In the genomic region with DNA sequence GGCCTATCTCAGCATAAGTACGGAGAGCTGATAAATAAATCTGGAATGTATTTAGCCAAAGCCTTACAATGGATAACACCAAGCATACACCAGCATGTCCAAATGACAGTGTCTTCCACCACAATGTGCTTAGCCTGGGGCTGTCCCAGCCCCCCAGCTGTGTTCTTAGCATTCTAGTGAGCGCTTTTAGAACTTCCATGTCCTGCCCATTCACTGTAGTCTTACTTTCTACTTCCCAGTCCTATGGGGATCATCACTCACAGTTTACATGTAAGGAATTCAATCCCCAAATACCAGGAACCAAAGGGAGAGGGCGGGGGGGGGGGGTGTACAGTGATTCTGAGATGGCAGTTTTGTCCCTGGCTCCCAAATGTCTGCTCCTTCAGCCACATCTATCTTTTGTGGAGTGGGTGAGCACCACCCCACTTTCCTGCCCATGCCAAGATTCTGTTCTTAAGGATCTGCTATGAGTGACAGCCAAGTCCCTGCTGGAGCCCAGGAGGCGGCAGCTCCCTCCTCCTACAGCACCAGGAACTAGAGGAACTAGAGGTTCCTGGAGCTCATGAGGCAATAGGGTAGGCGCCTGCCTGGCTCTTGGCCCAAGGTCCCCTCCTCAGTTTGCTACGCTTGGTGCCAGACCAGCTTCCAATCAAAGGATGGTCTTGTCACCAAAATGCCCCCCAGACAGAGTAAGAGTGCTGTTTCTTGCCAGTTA, we compare ENCODE assay signal across 14 mouse cellular contexts. TPM values are rescaled to one million over a fixed set of nuclear protein-coding genes. Genes with fewer than 3 reads are reported as not detected.
DNase-seq lines count a peak whose midpoint lies in the region; ATAC-seq and TF ChIP-seq lines count a peak whose summit lies in the region.
"Had no signal": no experiment of that assay in that cellular context is flagged by ENCODE, and none has a peak within 500 bp of the region (broad histone marks: within the 10 kb centered on the region; RNA-seq: fewer than 3 reads in every experiment).

No protein-coding gene starts in this region.

- no peak overlapping the region for H3K9ac ChIP-seq in lung, postnatal 0 days (replicated peaks; ENCODE audit: low read depth)
- H3K9ac ChIP-seq: forebrain, embryonic 12.5 days; hindbrain, embryonic 12.5 days; lung, embryonic 14.5 days; midbrain, embryonic 13.5 days had no signal

- H3K9me3 ChIP-seq in lung, postnatal 0 days (ENCODE audit: low read length), result no peaks in the 10 kb centered on the region
- H3K9me3 ChIP-seq: forebrain, embryonic 12.5 days; hindbrain, embryonic 12.5 days; midbrain, embryonic 13.5 days had no signal

- H3K36me3 ChIP-seq in lung, postnatal 0 days (ENCODE audit: insufficient read depth, low read length), result no peaks in the 10 kb centered on the region
- H3K36me3 ChIP-seq in thymus, adult 2 months (ENCODE audit: control insufficient read depth, insufficient read depth, low read length), result no peaks in the 10 kb centered on the region
- H3K36me3 ChIP-seq: forebrain, embryonic 12.5 days; hindbrain, embryonic 12.5 days; midbrain, embryonic 13.5 days had no signal

- peaks cover 7% of the 10 kb centered on the region for H3K4me1 ChIP-seq in lung, postnatal 0 days (ENCODE audit: insufficient read depth, low read depth, low read length)
- H3K4me1 ChIP-seq in thymus, adult 2 months (replicated peaks; ENCODE audit: control insufficient read depth, insufficient read depth, low read length), result peaks cover 10% of the 10 kb centered on the region
- H3K4me1 ChIP-seq: hindbrain, embryonic 12.5 days had no signal

- TF ChIP-seq POLR2A in thymus, adult 2 months (IDR thresholded peaks at IDR 0.05; ENCODE audit: control insufficient read depth, extremely low read depth, insufficient read depth, low read length, poor library complexity), result no peak

- WGBS in lung, postnatal 0 days, result 55% methylated on average over 6 of the region's 6 CpGs
- WGBS in thymus, adult 2 months, result 91% methylated on average over 6 of the region's 6 CpGs

- ATAC-seq in lung, postnatal 0 days, result peak; percentile 68
- ATAC-seq: intestine, embryonic 16.5 days; midbrain, embryonic 13.5 days had no signal

- H3K4me3 ChIP-seq in lung, postnatal 0 days (ENCODE audit: low read depth, low read length), result no peak overlapping the region
- no peak overlapping the region for H3K4me3 ChIP-seq in thymus, adult 2 months (ENCODE audit: control insufficient read depth, insufficient read depth, low read length)
- H3K4me3 ChIP-seq: forebrain, embryonic 12.5 days; hindbrain, embryonic 12.5 days; midbrain, embryonic 13.5 days had no signal

- TF ChIP-seq CTCF in lung, postnatal 0 days (IDR thresholded peaks at IDR 0.05), result peak; percentile 25
- TF ChIP-seq CTCF in thymus, adult 2 months (IDR thresholded peaks at IDR 0.05; ENCODE audit: borderline replicate concordance, control insufficient read depth, extremely low read depth, insufficient read depth, low read length, poor library complexity), result no peak

- peak; percentile 47 for DNase-seq in layer of hippocampus, adult 11-12 months (ENCODE audit: low spot score)
- no peak for DNase-seq in layer of hippocampus, postnatal 14 days (ENCODE audit: low spot score in 2 of 2)
- DNase-seq in right cerebral cortex, adult 2 months (ENCODE audit: low spot score in 2 of 2), result peak; percentile 44 to 57
- no peak for DNase-seq in right cerebral cortex, postnatal 10 days (ENCODE audit: low spot score in 2 of 2)
- DNase-seq in lung, postnatal 0 days (ENCODE audit: low spot score), result peak; percentile 63
- DNase-seq in thymus, adult 2 months, result no peak
- DNase-seq in kidney, postnatal 10 days, result no peak
- DNase-seq: embryo, embryonic 11 days; kidney, postnatal 14 days; lung, embryonic 14.5 days had no signal

- no peak overlapping the region for H3K27ac ChIP-seq in lung, postnatal 0 days (ENCODE audit: low read length)
- no peak overlapping the region for H3K27ac ChIP-seq in thymus, adult 2 months (ENCODE audit: control insufficient read depth, insufficient read depth, low read length)
- H3K27ac ChIP-seq: forebrain, embryonic 12.5 days; hindbrain, embryonic 12.5 days; midbrain, embryonic 13.5 days had no signal

- no peak overlapping the region for H3K4me2 ChIP-seq in lung, postnatal 0 days (replicated peaks; ENCODE audit: low read depth, low read length)
- H3K4me2 ChIP-seq: forebrain, embryonic 12.5 days; hindbrain, embryonic 12.5 days; lung, embryonic 14.5 days; midbrain, embryonic 13.5 days had no signal

- H3K27me3 ChIP-seq in lung, postnatal 0 days (replicated peaks; ENCODE audit: insufficient read depth, low read length), result no peaks in the 10 kb centered on the region
- no peaks in the 10 kb centered on the region for H3K27me3 ChIP-seq in thymus, adult 2 months (ENCODE audit: control insufficient read depth, insufficient read depth, low read length)
- H3K27me3 ChIP-seq: forebrain, embryonic 12.5 days; hindbrain, embryonic 12.5 days; midbrain, embryonic 13.5 days had no signal

- no peak for TF ChIP-seq EP300 in lung, postnatal 0 days (IDR thresholded peaks at IDR 0.05)

RNA-seq across cellular contexts. Expression of gene Prkag2, which starts 11.0 kb away (rescaled TPM):
- 100 to 1,000 TPM; 151 to 155 TPM for total RNA-seq in layer of hippocampus, postnatal 14 days (2021)
- polyA plus RNA-seq in lung, postnatal 0 days (2015; fragmentation: Nextera tagmentation; extraction: Ambion mirVana), result 16.2 and 17.0 TPM in 2 replicates
- polyA plus RNA-seq in thymus, adult 2 months (2012; rRNA removed), result 21.4 and 23.5 TPM in 2 replicates

Comparison
In these comparisons a context has a peak if more than half of its experiments do, and no peak if none do; other contexts are left out.
1. DNase-seq: peak in layer of hippocampus, adult 11-12 months (single experiment), right cerebral cortex, adult 2 months (2 of 2) and lung, postnatal 0 days (single experiment); none in layer of hippocampus, postnatal 14 days (0 of 2), right cerebral cortex, postnatal 10 days (0 of 2), thymus, adult 2 months (single experiment) and kidney, postnatal 10 days (single experiment).